Mouse (Mus musculus) thymus, adult 2 months (tissue): ENCODE measurements around the gene Snrpc. TPM values are rescaled to one million over a fixed set of nuclear protein-coding genes. Genes with fewer than 3 reads are reported as not detected.

Experiments
- DNase-seq: peaks from one replicate; pipeline ENCODE4 v3.0.0; 2021
- H3K27ac ChIP-seq: fragments of 200-500 bp; 2 replicates; pipeline ENCODE4 v1.5.1; 2012; ENCODE audit warnings: low read length, control low read depth; ENCODE audit not compliant: control insufficient read depth, insufficient read depth
- H3K27me3 ChIP-seq: fragments of 200-500 bp; 2 replicates; pipeline ENCODE4 v1.6.1; 2012; ENCODE audit warnings: mild to moderate bottlenecking, low read length, moderate library complexity, mixed read lengths; ENCODE audit not compliant: control insufficient read depth, insufficient read depth
- H3K36me3 ChIP-seq: fragments of 200-500 bp; 2 replicates; pipeline ENCODE4 v1.6.1; 2012; ENCODE audit warnings: mild to moderate bottlenecking, low read length, moderate library complexity; ENCODE audit not compliant: control insufficient read depth, insufficient read depth
- H3K4me1 ChIP-seq: fragments of 200-500 bp; replicated peaks from 2 replicates; pipeline ENCODE4 v1.6.1; 2012; ENCODE audit warnings: low read length; ENCODE audit not compliant: control insufficient read depth, insufficient read depth
- H3K4me3 ChIP-seq: fragments of 200-500 bp; 2 replicates; pipeline ENCODE4 v1.5.1; 2012; ENCODE audit warnings: mild to moderate bottlenecking, low read length, control low read depth, moderate library complexity; ENCODE audit not compliant: control insufficient read depth, insufficient read depth
- CTCF ChIP-seq: fragments of 200-500 bp; IDR thresholded peaks from 2 replicates; pipeline ENCODE4 v1.5.1; 2012; ENCODE audit warnings: mild to moderate bottlenecking, control low read depth, low read length, moderate library complexity, borderline replicate concordance; ENCODE audit not compliant: control insufficient read depth, poor library complexity, insufficient read depth; ENCODE audit errors: extremely low read depth
- POLR2A ChIP-seq: fragments of 200-500 bp; IDR thresholded peaks from 2 replicates; pipeline ENCODE4 v1.6.1; 2012; ENCODE audit warnings: mild to moderate bottlenecking, low read length, control low read depth, moderate library complexity; ENCODE audit not compliant: control insufficient read depth, poor library complexity, insufficient read depth; ENCODE audit errors: extremely low read depth
- WGBS: fragments of 180-500 bp; shearing (Covaris S2); methylation state at CpG from one replicate; pipeline ENCODE4 v1.1.7; 2018; 5-methylcytosine and 5-hydroxymethylcytosine counted together
- polyA plus RNA-seq: library from polyadenylated mRNA; depleted of rRNA; stranded (reverse); fragments of >200 nt; gene quantifications from 2 replicates; pipeline ENCODE4 v1.2.3, GENCODE M21; 2012

The Snrpc gene
- polyA plus RNA-seq, 1 experiment: 192 TPM

DNA sequence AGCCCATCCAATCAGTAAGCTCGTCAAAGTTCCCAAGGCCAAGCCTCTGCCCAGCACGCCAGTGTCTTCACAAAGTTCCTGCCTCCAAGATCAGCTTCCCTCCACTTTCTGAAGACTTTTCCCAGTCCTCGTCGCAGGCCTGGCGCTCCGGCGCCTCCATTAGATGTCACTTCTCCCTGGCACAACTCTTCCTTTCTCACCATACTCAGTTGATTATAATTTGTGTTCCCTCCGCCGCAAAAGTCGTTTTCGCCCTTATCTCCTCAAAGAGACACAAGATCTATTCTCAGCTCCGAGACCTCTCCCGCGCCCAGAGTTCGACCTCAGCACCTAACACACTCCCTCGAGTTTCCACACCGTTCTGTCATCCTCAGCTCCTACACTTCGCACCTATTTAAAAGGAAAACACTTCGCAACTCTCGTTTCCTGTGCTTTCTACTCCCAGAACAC lies 18.4 kb upstream of the Snrpc start:
- Histone ChIP-seq H3K4me1 (peaks cover 19% of the 10 kb centered on the region), H3K36me3 (no peaks in the 10 kb centered on the region), H3K4me3 (peak overlapping the region; percentile 68), H3K27ac (peak overlapping the region; percentile 55; the same call in 1 of the 2 replicates), H3K27me3 (no peaks in the 10 kb centered on the region)
- TF ChIP-seq CTCF: no peak
- WGBS: 1% methylated on average over 20 of the region's 20 CpGs
- no peak for DNase-seq

DNA sequence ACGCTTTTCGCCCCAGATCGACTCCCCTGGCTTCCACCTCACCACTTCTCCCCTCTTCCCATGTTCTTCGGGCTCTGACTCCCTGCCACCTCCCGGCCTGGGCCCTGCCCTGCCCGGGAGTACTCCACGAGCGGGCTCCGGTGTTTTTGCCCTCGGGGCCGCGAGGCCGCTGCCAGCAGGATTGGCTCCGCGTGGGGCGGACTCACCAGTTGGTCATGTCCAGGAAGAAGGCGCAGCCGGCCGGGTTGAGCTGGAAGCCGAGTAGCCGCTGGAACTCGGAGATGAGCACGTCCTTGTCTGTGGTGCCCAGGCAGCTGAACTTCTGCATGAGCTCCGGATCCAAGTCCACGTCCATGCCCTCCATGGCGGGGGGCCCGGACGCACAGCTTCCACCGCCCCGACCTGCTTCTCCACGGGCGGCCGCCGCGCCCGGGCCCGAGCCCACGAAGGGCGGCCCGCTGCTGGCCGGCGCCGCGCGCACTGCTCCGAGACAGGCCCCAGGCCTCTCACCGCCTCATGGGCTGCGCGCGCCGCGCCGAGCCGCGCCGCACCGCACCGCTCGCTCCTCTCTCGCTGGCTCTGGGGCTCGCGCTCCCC lies 17.9 kb upstream of the Snrpc start:
- no peaks in the 10 kb centered on the region for H3K36me3 ChIP-seq
- TF ChIP-seq POLR2A (no peak), CTCF (no peak)
- peaks cover 21% of the 10 kb centered on the region for H3K4me1 ChIP-seq
- peak overlapping the region; percentile 68 for H3K4me3 ChIP-seq
- peak; percentile 59 for DNase-seq
- H3K27ac ChIP-seq: peak overlapping the region; percentile 55
- H3K27me3 ChIP-seq: no peaks in the 10 kb centered on the region
- under 1% methylated on average over 54 of the region's 62 CpGs for WGBS

DNA sequence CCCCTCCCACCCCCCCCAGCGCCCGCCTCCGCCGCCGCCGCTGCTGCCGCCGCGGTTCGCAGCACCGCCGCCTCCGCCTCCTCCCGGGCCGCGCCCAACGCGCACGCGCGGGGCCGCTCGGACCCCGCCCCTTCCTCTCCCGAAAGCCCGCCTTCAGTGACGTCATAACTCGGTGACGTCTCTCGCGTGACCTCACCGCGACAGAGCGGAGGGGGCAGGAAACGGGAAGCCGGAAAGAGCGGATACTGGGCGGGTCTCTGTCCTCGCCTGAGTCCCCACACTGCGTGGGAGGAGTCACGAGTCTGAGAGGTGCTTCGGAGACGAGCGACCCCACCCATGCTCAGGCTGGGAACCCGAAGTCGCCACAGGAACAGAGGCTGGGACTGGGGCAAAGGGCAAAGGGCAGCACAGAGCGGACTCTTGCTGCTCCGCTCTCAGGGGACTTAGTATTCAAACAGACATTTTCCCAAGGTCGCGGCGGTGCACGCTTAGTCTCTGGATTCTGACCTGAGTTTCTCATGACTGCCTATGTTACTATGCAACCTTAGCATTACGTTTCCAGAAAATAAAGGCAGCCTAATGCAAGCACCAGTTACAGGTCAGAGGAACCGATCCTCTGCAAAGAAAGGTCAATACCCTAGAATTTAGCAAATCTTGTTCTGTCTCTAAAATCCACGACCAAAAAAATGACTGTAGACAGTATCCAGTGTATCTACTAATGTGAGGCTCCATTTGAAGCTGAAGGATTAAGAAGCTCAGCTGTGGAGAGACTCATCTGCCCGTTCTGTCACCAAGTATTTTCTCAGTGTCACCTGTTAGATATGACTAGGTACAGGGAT lies 17.2 kb upstream of the Snrpc start, which contains the start of gene D17Wsu92e:
TSS of gene D17Wsu92e (minus strand) at position 81 of the 839 bp plus-strand sequence.
- TF ChIP-seq CTCF: 0 out of 2 replicates have a peak, but pooled peaks have one; percentile 63
- TF ChIP-seq POLR2A: peak; percentile 90
- WGBS: 2% methylated on average over 44 of the region's 56 CpGs
- peak within 1 kb of the TSS; percentile 75 for H3K27ac ChIP-seq
- H3K27me3 ChIP-seq: no peaks in the 10 kb centered on the region
- peak; percentile 98 for DNase-seq
- H3K4me1 ChIP-seq: peaks cover 28% of the 10 kb centered on the region
- H3K4me3 ChIP-seq: peak within 1 kb of the TSS; percentile 68
- H3K36me3 ChIP-seq: no peaks in the 10 kb centered on the region

DNA sequence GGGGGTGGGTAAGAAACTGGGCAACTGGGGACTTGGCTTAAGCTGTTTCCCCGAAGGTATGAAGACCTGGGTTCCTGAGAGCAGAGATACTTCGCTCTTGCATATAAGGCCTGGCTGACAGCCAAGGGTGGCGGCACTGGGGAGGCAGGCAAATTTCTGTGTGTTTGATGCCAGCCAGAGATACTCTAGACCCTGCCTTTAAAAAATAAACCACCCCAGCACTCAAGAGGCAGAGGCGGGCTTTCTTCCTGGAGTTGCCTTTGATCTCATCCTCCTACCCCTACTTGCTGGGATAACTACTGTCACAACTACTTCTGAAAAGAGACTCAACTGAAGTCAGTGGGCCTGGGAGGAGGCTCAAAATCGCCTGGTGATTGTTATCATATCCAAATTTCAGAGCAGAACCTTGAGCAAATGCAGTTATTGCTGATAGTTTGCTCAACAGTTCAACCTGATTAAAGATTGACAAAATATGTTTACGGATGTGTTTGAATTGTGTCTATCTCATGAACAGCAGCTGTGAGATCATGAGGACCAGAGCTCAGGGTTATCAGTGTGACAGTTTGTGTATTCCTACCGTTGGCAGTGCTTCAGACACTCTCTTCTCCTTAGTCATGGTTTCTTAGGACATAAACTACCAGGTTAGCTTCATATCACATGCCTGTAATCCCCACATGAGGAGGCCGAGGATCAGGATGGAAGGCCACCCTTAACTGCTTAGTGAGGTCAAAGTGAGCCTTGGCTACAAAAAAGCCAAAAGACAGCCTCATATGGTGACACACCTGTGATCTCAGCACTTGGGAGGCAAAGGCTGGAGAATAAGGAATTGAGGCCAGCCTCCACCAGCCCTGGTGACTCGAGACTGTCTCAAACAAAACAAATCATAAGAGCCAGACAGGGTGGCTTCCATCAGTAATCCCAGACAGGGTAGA lies 16.3 kb upstream of the Snrpc start:
- Histone ChIP-seq H3K36me3 (no peaks in the 10 kb centered on the region), H3K4me1 (peaks cover 34% of the 10 kb centered on the region), H3K27me3 (no peaks in the 10 kb centered on the region), H3K27ac (peak overlapping the region; percentile 41), H3K4me3 (no peak overlapping the region)
- peak; percentile 32 for DNase-seq
- TF ChIP-seq POLR2A: no peak
- no peak for TF ChIP-seq CTCF
- WGBS: 44% methylated on average over 9 of the region's 9 CpGs

DNA sequence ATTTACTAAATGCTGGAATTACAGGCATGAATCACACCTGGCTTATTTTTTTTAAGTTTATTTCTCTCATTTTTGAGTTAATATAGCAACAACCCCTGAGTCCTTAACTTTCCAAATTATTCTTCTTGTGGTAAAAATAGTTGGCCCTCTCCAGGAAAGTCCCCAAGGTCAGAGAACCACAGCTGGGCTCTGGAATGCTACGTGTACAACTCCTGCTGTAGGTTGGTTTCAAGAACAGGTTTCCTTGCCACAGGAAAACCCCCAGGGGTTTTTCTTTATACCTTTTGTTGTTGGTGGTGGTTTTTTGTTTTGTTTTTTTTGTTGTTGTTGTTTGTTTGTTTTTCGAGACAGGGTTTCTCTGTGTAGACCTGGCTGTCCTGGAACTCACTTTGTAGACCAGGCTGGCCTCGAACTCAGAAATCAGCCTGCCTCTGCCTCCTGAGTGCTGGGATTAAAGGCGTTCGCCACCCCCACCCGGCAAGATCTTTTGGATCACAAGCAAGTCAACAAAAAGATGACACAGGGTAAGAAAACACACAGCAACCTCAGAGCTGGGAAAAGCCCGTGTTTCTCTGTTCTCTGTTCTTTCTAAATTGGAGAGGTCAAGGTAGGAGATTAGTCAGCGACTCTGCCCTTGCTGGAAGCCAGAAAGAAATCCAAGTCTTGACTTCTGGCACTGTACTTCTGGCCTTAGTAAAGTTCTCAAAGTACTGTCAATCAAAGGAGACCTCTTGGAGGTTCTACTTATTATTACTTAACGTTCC lies 14.6 kb upstream of the Snrpc start:
- TF ChIP-seq POLR2A (no peak), CTCF (no peak)
- Histone ChIP-seq H3K4me1 (peaks cover 37% of the 10 kb centered on the region), H3K4me3 (no peak overlapping the region), H3K27me3 (no peaks in the 10 kb centered on the region), H3K36me3 (no peaks in the 10 kb centered on the region), H3K27ac (no peak overlapping the region)
- 90% methylated on average over 9 of the region's 9 CpGs for WGBS
- no peak for DNase-seq

DNA sequence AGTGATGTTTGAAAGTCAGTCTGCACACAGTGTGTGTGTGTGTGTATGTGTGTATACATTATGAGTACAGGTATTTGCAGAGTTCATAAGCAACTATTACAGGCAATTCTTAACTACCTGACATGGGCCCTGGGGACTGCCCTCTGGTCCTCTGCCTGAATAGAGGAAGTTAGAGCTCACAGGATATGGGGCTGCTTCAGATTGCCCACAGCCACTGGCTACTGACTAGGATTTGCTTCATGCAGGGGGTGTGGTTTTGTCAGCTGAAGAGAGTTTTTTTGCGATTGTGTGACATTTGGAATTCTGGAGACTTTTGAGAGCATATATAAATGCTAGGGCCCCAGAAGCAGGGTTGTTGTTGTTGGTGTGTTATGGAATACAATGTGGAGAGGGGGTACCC lies 13.0 kb upstream of the Snrpc start:
- Histone ChIP-seq H3K4me3 (no peak overlapping the region), H3K36me3 (no peaks in the 10 kb centered on the region), H3K4me1 (peaks cover 24% of the 10 kb centered on the region), H3K27ac (peak overlapping the region; percentile 72; the same call in 1 of the 2 replicates), H3K27me3 (no peaks in the 10 kb centered on the region)
- no peak for DNase-seq
- WGBS: 6% methylated on average over 1 of the region's 1 CpGs
- no peak for TF ChIP-seq POLR2A
- no peak for TF ChIP-seq CTCF
